8 mouse cellular contexts compared by ENCODE assay signal in genomic region chr8:120071684-120072083, GRCm38 (mm10). TPM values are rescaled to one million over a fixed set of nuclear protein-coding genes. Genes with fewer than 3 reads are reported as not detected.
A peak's percentile ranks its signal among the peaks of the same experiment; 100 is the strongest.
DNase-seq lines count a peak whose midpoint lies in the region; ATAC-seq and TF ChIP-seq lines count a peak whose summit lies in the region.

No protein-coding gene starts in this region.

- TF ChIP-seq POLR2A in ES-Bruce4 (IDR thresholded peaks at IDR 0.05; ENCODE audit: insufficient read depth, low read length): no peak
- TF ChIP-seq POLR2A in testis, adult 2 months (IDR thresholded peaks at IDR 0.05; ENCODE audit: control insufficient read depth, low read depth, low read length): no peak

- no peak overlapping the region for H3K27ac ChIP-seq in ES-Bruce4 (ENCODE audit: insufficient read depth, low read length)
- no peak overlapping the region for H3K27ac ChIP-seq in forebrain, embryonic 11.5 days (ENCODE audit: low read depth, low read length)
- H3K27ac ChIP-seq in liver, embryonic 13.5 days: no peak overlapping the region
- no peak overlapping the region for H3K27ac ChIP-seq in neural tube, embryonic 15.5 days (replicated peaks)
- H3K27ac ChIP-seq in testis, adult 2 months (ENCODE audit: control insufficient read depth, insufficient read depth, low read depth, low read length): no peak overlapping the region

- intact Hi-C loops in heart, postnatal 10 days (cut with DNase I): loop anchor here (1.0 to 5.0 kb wide), 3 partner anchors 89 to 289 kb away; no protein-coding TSS in a partner anchor

- no peak for TF ChIP-seq EP300 in ES-Bruce4 (IDR thresholded peaks at IDR 0.05; ENCODE audit: insufficient read depth, low read depth, low read length)

- H3K27me3 ChIP-seq in ES-Bruce4 (ENCODE audit: control insufficient read depth, insufficient read depth, low read length, poor library complexity, severe bottlenecking): no peaks in the 10 kb centered on the region
- H3K27me3 ChIP-seq in forebrain, embryonic 11.5 days (ENCODE audit: control insufficient read depth, insufficient read depth, low read length): no peaks in the 10 kb centered on the region
- H3K27me3 ChIP-seq in liver, embryonic 13.5 days: peaks cover 13% of the 10 kb centered on the region
- no peaks in the 10 kb centered on the region for H3K27me3 ChIP-seq in neural tube, embryonic 15.5 days (replicated peaks)
- H3K27me3 ChIP-seq in testis, adult 2 months (ENCODE audit: control insufficient read depth, insufficient read depth, low read length): no peaks in the 10 kb centered on the region

- WGBS in forebrain, embryonic 11.5 days: 24% methylated on average over 4 of the region's 4 CpGs
- WGBS in liver, embryonic 13.5 days (ENCODE audit: insufficient replicate concordance): 23% methylated on average over 4 of the region's 4 CpGs
- 25% methylated on average over 4 of the region's 4 CpGs for WGBS in neural tube, embryonic 15.5 days

- H3K9me3 ChIP-seq in ES-Bruce4 (replicated peaks; ENCODE audit: control insufficient read depth, insufficient read depth, low read length, poor library complexity, severe bottlenecking): no peaks in the 10 kb centered on the region
- H3K9me3 ChIP-seq in forebrain, embryonic 11.5 days (ENCODE audit: control insufficient read depth, low read length): no peaks in the 10 kb centered on the region; the same call in 1 of the 2 replicates
- H3K9me3 ChIP-seq in liver, embryonic 13.5 days (replicated peaks): no peaks in the 10 kb centered on the region
- no peaks in the 10 kb centered on the region for H3K9me3 ChIP-seq in neural tube, embryonic 15.5 days (replicated peaks)

- TF ChIP-seq CTCF in ES-Bruce4 (IDR thresholded peaks at IDR 0.05; ENCODE audit: low read depth, low read length): peak; percentile 91
- peak; percentile 99 for TF ChIP-seq CTCF in testis, adult 2 months (IDR thresholded peaks at IDR 0.05; ENCODE audit: control insufficient read depth, insufficient read depth, insufficient replicate concordance, low read depth, low read length)

- no peak overlapping the region for H3K4me2 ChIP-seq in forebrain, embryonic 11.5 days (ENCODE audit: low read depth, low read length, severe bottlenecking)
- H3K4me2 ChIP-seq in liver, embryonic 13.5 days: no peak overlapping the region
- H3K4me2 ChIP-seq in neural tube, embryonic 15.5 days: no peak overlapping the region

- no peaks in the 10 kb centered on the region for H3K4me1 ChIP-seq in ES-Bruce4 (ENCODE audit: control insufficient read depth, insufficient read depth, low read length)
- no peaks in the 10 kb centered on the region for H3K4me1 ChIP-seq in forebrain, embryonic 11.5 days (replicated peaks; ENCODE audit: control insufficient read depth, insufficient read depth, low read length)
- H3K4me1 ChIP-seq in liver, embryonic 13.5 days (replicated peaks): no peaks in the 10 kb centered on the region
- H3K4me1 ChIP-seq in neural tube, embryonic 15.5 days: 0 out of 2 replicates have a peak, but pooled peaks cover 7% of the 10 kb centered on the region
- peaks cover 2% of the 10 kb centered on the region for H3K4me1 ChIP-seq in testis, adult 2 months (ENCODE audit: control insufficient read depth, insufficient read depth, low read length)

- H3K4me3 ChIP-seq in ES-Bruce4 (ENCODE audit: low read depth, low read length): no peak overlapping the region
- no peak overlapping the region for H3K4me3 ChIP-seq in forebrain, embryonic 11.5 days (ENCODE audit: low read depth, low read length)
- no peak overlapping the region for H3K4me3 ChIP-seq in liver, embryonic 13.5 days (replicated peaks)
- H3K4me3 ChIP-seq in neural tube, embryonic 15.5 days (replicated peaks): no peak overlapping the region
- H3K4me3 ChIP-seq in testis, adult 2 months (ENCODE audit: control insufficient read depth, low read depth, low read length): no peak overlapping the region

- peak; percentile 50 for DNase-seq in c-Kit-positive CD71-positive TER-119-negative erythroid progenitor cells, embryonic 14.5 days (ENCODE audit: low read depth)
- peak; percentile 89 for DNase-seq in forebrain, embryonic 11.5 days (ENCODE audit: low spot score)
- DNase-seq in heart, postnatal 10 days: peak; percentile 89 to 93
- peak; percentile 86 to 92 for DNase-seq in kidney, postnatal 36 days
- peak; percentile 53 for DNase-seq in liver, embryonic 13.5 days

- ATAC-seq in forebrain, embryonic 11.5 days (replicated peaks; ENCODE audit: low FRiP score): 0 out of 2 replicates have a peak, but pooled peaks have one; percentile 71
- ATAC-seq in liver, embryonic 13.5 days (ENCODE audit: low read depth): peak; percentile 55; the same call in 1 of the 2 replicates
- peak; percentile 80 for ATAC-seq in neural tube, embryonic 15.5 days (ENCODE audit: low FRiP score)

- no peaks in the 10 kb centered on the region for H3K36me3 ChIP-seq in ES-Bruce4 (ENCODE audit: control insufficient read depth, insufficient read depth, low read length, poor library complexity, severe bottlenecking)
- H3K36me3 ChIP-seq in forebrain, embryonic 11.5 days (ENCODE audit: control insufficient read depth, insufficient read depth, low read length): no peaks in the 10 kb centered on the region
- no peaks in the 10 kb centered on the region for H3K36me3 ChIP-seq in liver, embryonic 13.5 days
- H3K36me3 ChIP-seq in neural tube, embryonic 15.5 days: no peaks in the 10 kb centered on the region
- no peaks in the 10 kb centered on the region for H3K36me3 ChIP-seq in testis, adult 2 months (ENCODE audit: control insufficient read depth, insufficient read depth, low read length)

- H3K9ac ChIP-seq in ES-Bruce4 (ENCODE audit: low read depth, poor library complexity, severe bottlenecking): no peak overlapping the region
- H3K9ac ChIP-seq in forebrain, embryonic 11.5 days (ENCODE audit: low read length): no peak overlapping the region
- no peak overlapping the region for H3K9ac ChIP-seq in liver, embryonic 13.5 days
- no peak overlapping the region for H3K9ac ChIP-seq in neural tube, embryonic 15.5 days (replicated peaks)

RNA-seq across cellular contexts. Expression of gene Zdhhc7, which starts 29.6 kb away (rescaled TPM):
- polyA plus RNA-seq in ES-Bruce4 (2011; ENCODE audit: insufficient read depth, insufficient read length, low read depth, missing spikeins): 15.7 and 17.1 TPM in 2 replicates
- polyA plus RNA-seq in forebrain, embryonic 11.5 days (2014; fragmentation: Nextera tagmentation; extraction: Ambion mirVana): 29.4 and 29.9 TPM in 2 replicates
- 10 to 100 TPM; 38.0 to 43.6 TPM for total RNA-seq in heart, postnatal 10 days (2021)
- polyA plus RNA-seq in liver, embryonic 13.5 days (2015; fragmentation: Nextera tagmentation; extraction: Ambion mirVana): 16.3 and 17.1 TPM in 2 replicates
- 26.9 and 31.6 TPM in 2 replicates for polyA plus RNA-seq in neural tube, embryonic 15.5 days (2015; fragmentation: Nextera tagmentation; extraction: Ambion mirVana)
- 31.6 and 32.8 TPM in 2 replicates for polyA plus RNA-seq in testis, adult 2 months (2012; rRNA removed)

RNA-seq across cellular contexts. Expression of gene 6430548M08Rik, which starts 42.3 kb away (rescaled TPM):
- 0.18 and 0.38 TPM in 2 replicates for polyA plus RNA-seq in ES-Bruce4 (2011; ENCODE audit: insufficient read depth, insufficient read length, low read depth, missing spikeins)
- 9.9 and 10.0 TPM in 2 replicates for polyA plus RNA-seq in forebrain, embryonic 11.5 days (2014; fragmentation: Nextera tagmentation; extraction: Ambion mirVana)
- total RNA-seq in heart, postnatal 10 days (2021): 10 to 100 TPM; 18.7 to 20.1 TPM
- polyA plus RNA-seq in liver, embryonic 13.5 days (2015; fragmentation: Nextera tagmentation; extraction: Ambion mirVana): 1.7 and 1.8 TPM in 2 replicates
- 29.8 and 31.9 TPM in 2 replicates for polyA plus RNA-seq in neural tube, embryonic 15.5 days (2015; fragmentation: Nextera tagmentation; extraction: Ambion mirVana)
- 19.8 and 24.8 TPM in 2 replicates for polyA plus RNA-seq in testis, adult 2 months (2012; rRNA removed)
